Mouse (Mus musculus): ENCODE measurements around the gene Yju2.

DNA sequence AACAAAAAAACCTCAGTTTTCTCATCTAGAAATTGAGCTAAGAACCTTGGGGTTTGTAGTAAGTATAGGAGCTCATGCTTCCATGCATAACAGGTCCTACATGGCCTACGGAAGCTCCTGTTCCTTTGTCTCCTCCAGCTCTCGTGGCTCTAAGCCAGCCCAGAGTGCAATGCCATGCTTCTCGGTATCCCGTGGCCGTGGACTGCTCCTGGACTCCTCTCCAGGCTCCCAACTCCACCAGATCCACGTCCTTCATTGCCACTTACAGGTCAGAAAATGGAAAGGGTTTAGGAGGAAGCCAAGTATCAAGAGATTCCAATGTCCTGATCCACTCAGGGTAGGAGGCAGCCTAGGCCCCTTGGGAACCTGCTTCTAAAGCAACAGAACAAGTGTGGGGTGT lies 5.1 kb upstream of the Yju2 start:
- TF ChIP-seq CTCF (IDR thresholded peaks at IDR 0.05; ENCODE audit: insufficient read depth, low read length), result no peak
- no peak for TF ChIP-seq POLR2A (IDR thresholded peaks at IDR 0.05; ENCODE audit: borderline replicate concordance, extremely low read depth, low read depth, low read length)

Data from lung, adult 2 months (tissue).